Mouse (Mus musculus) erythroid progenitor cell, adult 5-6 weeks (primary cell): ENCODE measurements around the gene Nradd. TPM values are rescaled to one million over a fixed set of nuclear protein-coding genes. Genes with fewer than 3 reads are reported as not detected.

ENCODE experiments used
- ATAC-seq: replicated peaks from 2 replicates; pipeline ENCODE4 v1.8.0; 2016; ENCODE audit warnings: moderate number of reproducible peaks, mild to moderate bottlenecking, moderate TSS enrichment, inconsistent platforms; ENCODE audit not compliant: poor library complexity, low FRiP score, severe bottlenecking
- total RNA-seq, 2 experiments: library from RNA; stranded (forward) in 1 of 2; stranded (reverse) in 1 of 2; fragments of 150-400 nt in 1 of 2; fragments of 186-747, 209-891 nt in 1 of 2; gene quantifications; 2 replicates each; pipeline versions ENCODE4 v1.2.3 to v1.2.4; 2015 to 2017; ENCODE audit warnings: low replicate concordance in 2 of 2

Nradd gene
- total RNA-seq, 2 experiments from 2014 or later: not detected

DNA sequence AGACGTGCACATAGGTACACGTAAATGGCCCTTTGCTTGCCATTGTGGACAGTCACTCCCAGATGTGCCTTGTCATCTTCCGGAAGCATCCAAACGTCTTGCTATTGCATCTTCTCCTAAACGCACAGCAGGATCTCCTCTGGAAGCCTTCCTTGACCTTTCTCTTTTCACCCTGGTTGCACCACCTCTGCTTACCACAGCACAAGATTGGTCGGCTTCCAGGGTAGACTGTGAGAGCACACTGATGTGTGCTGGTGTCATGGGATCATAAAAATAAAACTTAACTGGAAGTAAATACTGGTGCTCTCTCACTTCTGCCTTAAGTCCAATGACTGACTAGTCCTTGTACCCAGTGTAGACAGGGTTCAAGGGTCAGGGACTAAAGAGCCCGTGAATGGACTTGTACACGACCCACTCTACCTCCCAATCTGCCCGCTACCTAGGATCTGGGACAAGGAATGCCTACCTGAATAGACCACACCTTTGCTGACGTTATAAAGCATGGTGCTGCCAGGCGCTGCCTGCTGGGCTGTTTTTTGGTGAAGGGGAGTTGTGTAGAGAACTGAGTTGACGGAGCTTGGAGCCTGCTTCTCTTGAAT lies 1.5 kb downstream of the Nradd start:
- ATAC-seq: no peak

DNA sequence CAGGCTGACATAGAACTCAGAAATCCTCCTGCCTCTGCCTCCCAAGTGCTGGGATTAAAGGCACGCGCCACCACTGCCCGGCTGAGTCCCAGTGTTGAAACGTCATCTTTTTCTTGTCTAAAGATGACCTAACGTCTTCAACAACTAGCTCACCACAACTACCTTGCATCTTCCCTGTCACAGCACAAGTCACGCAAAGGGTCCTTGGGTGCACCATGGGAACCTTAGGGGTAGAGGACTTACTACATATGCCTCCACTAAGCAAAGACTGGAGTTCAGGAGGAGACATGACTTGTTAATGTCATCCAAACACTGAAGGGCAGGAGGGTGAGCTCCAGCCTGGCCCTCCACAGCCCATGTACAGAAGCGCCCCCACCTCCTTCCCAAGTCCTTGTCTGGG lies 3.6 kb downstream of the Nradd start:
- ATAC-seq: no peak

DNA sequence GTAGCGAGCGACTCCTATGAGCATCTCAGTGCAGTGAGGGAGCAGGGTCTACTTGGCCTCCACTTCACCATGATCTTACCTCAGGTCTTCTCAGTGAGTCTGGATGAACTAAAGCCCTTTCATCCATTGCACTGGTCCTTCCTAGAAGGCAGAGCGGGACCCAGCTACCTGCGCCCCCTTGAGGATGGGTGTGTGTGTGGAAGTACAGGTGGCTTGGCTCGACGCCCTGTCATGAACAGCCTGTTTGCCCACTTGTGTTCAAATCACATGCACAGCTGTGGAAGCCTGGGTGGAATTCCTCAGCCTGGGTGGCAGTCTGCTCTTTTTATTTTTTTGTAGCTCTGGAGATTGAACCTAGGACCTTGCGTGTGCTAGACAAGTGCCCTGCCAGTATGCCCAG lies 4.1 kb downstream of the Nradd start:
- ATAC-seq: no peak

DNA sequence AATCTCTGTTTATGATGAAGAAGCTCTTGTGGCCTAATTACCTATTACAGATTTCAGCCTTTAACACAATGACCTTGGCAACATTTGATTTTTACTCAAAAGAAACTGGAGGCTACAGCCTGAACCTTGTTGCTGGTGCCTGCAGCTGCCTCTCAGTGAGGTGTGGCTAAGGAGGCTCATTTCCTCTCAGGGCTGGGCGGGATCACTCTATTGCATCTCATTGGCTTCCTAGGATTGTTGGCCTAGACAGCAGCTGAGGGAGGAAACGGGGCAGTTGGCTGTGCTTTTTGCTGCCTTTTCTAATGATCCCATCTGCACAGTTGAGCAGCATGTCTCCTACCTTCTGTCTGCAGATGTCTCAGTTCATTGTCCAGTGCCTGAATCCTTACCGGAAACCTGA lies 7.2 kb downstream of the Nradd start:
- no peak for ATAC-seq

DNA sequence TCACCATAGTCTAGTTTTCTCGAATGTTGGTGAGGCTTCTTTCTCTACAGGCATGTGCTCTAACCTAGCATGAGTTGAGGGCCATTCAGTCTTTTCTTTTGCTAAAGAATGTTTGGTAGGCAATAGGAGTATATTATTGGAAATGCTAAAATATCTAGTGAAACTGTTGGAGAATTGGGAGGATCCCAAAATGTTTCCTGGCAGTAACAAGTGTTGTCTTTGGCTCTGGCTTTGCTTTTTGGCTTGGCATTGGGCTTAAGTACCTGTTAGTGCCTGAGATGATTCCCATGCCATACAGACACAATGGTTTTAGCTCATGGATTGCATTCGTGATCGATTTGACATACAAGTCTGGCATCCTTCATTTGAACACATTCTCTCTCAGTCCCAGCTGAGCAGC lies 12.8 kb downstream of the Nradd start:
- ATAC-seq: no peak

DNA sequence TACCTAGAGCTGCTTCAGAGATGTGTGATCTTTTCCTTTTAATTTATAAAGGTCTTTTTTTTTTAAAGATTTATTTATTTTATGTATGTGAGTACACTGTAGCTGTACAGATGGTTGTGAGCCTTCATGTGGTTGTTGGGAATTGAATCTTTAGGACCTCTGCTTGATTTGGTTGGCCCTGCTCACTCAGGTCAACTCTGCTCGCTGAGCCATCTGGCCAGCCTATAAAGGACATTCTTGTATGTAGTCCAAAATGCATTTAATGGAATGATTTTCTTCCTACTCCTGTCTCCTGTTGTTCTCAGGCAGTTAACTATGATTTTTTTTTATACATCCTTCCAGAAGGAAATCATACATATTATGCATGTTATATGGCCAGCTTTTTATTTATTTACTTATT lies 40.7 kb downstream of the Nradd start:
- no peak for ATAC-seq

DNA sequence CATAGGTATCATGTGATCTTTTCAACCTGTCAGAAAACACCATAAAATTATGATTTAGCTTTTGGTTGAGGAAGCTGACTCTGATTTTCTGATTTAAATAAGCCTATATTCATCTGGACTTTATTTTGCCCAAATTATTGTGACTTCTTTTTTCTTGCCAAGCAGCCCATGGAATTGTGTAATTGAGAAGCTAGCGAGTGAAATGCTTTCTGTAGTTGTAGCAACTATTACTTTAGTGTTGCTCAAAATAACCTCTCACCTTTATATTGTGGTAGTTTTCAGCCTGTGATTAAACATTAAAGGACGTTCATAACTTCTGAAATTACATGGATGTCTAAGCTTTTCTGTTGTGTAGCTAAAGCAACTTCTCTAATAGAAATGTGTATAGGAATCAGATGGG lies 42.1 kb downstream of the Nradd start:
- no peak for ATAC-seq

Other genes with a start within 250 kb of the Nradd start
- 2.1 and 6.1 TPM in 2 replicates for gene Ptpn23, start 216.2 kb downstream of the Nradd start, total RNA-seq (2015; ENCODE audit: low replicate concordance)
- gene Ptpn23, start 216.2 kb downstream of the Nradd start, total RNA-seq (2017; ENCODE audit: low replicate concordance): 2.6 and 3.7 TPM in 2 replicates
- gene Ngp, start 204.7 kb downstream of the Nradd start, total RNA-seq (2015; ENCODE audit: low replicate concordance): 3,384 and 3,702 TPM in 2 replicates
- gene Ngp, start 204.7 kb downstream of the Nradd start, total RNA-seq (2017; ENCODE audit: low replicate concordance): 855 and 1,251 TPM in 2 replicates
- gene Klhl18, start 147.8 kb downstream of the Nradd start, total RNA-seq (2015; ENCODE audit: low replicate concordance): 2.5 and 5.9 TPM in 2 replicates
- gene Klhl18, start 147.8 kb downstream of the Nradd start, total RNA-seq (2017; ENCODE audit: low replicate concordance): 0.68 and 2.6 TPM in 2 replicates
- 0.72 TPM in 1 of 2 replicates, not detected in the other for gene Kif9, start 147.5 kb downstream of the Nradd start, total RNA-seq (2015; ENCODE audit: low replicate concordance)
- not detected in 2 replicates for gene Kif9, start 147.5 kb downstream of the Nradd start, total RNA-seq (2017; ENCODE audit: low replicate concordance)
- gene Setd2, start 91.9 kb downstream of the Nradd start, total RNA-seq (2015; ENCODE audit: low replicate concordance): 157 and 174 TPM in 2 replicates
- gene Setd2, start 91.9 kb downstream of the Nradd start, total RNA-seq (2017; ENCODE audit: low replicate concordance): 279 and 283 TPM in 2 replicates
- 9.4 and 16.3 TPM in 2 replicates for gene Nbeal2, start 29.7 kb upstream of the Nradd start, total RNA-seq (2015; ENCODE audit: low replicate concordance)
- 1.4 and 10.1 TPM in 2 replicates for gene Nbeal2, start 29.7 kb upstream of the Nradd start, total RNA-seq (2017; ENCODE audit: low replicate concordance)
- gene Ccdc12, start 32.1 kb upstream of the Nradd start, total RNA-seq (2015; ENCODE audit: low replicate concordance): 59.8 and 67.1 TPM in 2 replicates
- gene Ccdc12, start 32.1 kb upstream of the Nradd start, total RNA-seq (2017; ENCODE audit: low replicate concordance): 32.8 and 34.5 TPM in 2 replicates
- not detected in 2 replicates for gene Myl3, start 117.4 kb upstream of the Nradd start, total RNA-seq (2015; ENCODE audit: low replicate concordance)
- not detected in 2 replicates for gene Myl3, start 117.4 kb upstream of the Nradd start, total RNA-seq (2017; ENCODE audit: low replicate concordance)
- 1.3 TPM in 1 of 2 replicates, not detected in the other for gene Pth1r, start 122.7 kb upstream of the Nradd start, total RNA-seq (2015; ENCODE audit: low replicate concordance)
- 0.77 TPM in 1 of 2 replicates, not detected in the other for gene Pth1r, start 122.7 kb upstream of the Nradd start, total RNA-seq (2017; ENCODE audit: low replicate concordance)
- not detected in 2 replicates for gene Prss42, start 173.7 kb upstream of the Nradd start, total RNA-seq (2015; ENCODE audit: low replicate concordance)
- not detected in 2 replicates for gene Prss42, start 173.7 kb upstream of the Nradd start, total RNA-seq (2017; ENCODE audit: low replicate concordance)
- gene Prss44, start 189.5 kb upstream of the Nradd start, total RNA-seq (2015; ENCODE audit: low replicate concordance): not detected in 2 replicates
- gene Prss44, start 189.5 kb upstream of the Nradd start, total RNA-seq (2017; ENCODE audit: low replicate concordance): not detected in 2 replicates
- gene Prss43, start 202.2 kb upstream of the Nradd start, total RNA-seq (2015; ENCODE audit: low replicate concordance): not detected in 2 replicates
- gene Prss43, start 202.2 kb upstream of the Nradd start, total RNA-seq (2017; ENCODE audit: low replicate concordance): not detected in 2 replicates
- gene Prss45, start 210.1 kb upstream of the Nradd start, total RNA-seq (2015; ENCODE audit: low replicate concordance): not detected in 2 replicates
- gene Prss45, start 210.1 kb upstream of the Nradd start, total RNA-seq (2017; ENCODE audit: low replicate concordance): not detected in 2 replicates
- gene Prss46, start 220.1 kb upstream of the Nradd start, total RNA-seq (2015; ENCODE audit: low replicate concordance): not detected in 2 replicates
- gene Prss46, start 220.1 kb upstream of the Nradd start, total RNA-seq (2017; ENCODE audit: low replicate concordance): not detected in 2 replicates
- not detected in 2 replicates for gene Prss50, start 233.5 kb upstream of the Nradd start, total RNA-seq (2015; ENCODE audit: low replicate concordance)
- not detected in 2 replicates for gene Prss50, start 233.5 kb upstream of the Nradd start, total RNA-seq (2017; ENCODE audit: low replicate concordance)